Mouse (Mus musculus) stomach, postnatal 0 days (tissue): ENCODE data around the gene E130114P18Rik. TPM values are rescaled to one million over a fixed set of nuclear protein-coding genes. Genes with fewer than 3 reads are reported as not detected.

ENCODE experiments used
- ATAC-seq: fragments of 200-750 bp; cut with Nextera tagmentation; 2 replicates; pipeline ENCODE4 v1.8.0; 2017; ENCODE audit not compliant: low FRiP score, low TSS enrichment
- DNase-seq: peaks from one replicate; pipeline ENCODE4 v3.0.0-alpha.2; 2016; ENCODE audit warnings: low spot score
- H3K27ac ChIP-seq: fragments of 300-500 bp; sonication (generic); replicated peaks from 2 replicates; pipeline ENCODE4 v1.5.1; 2014; ENCODE audit warnings: mild to moderate bottlenecking, control low read depth
- H3K27me3 ChIP-seq: fragments of 300-500 bp; sonication (generic); 2 replicates; pipeline ENCODE4 v1.6.1; 2014; ENCODE audit warnings: low read length; ENCODE audit not compliant: control insufficient read depth, insufficient read depth
- H3K36me3 ChIP-seq: fragments of 300-500 bp; sonication (generic); 2 replicates; pipeline ENCODE4 v1.6.1; 2014; ENCODE audit warnings: low read length, mixed read lengths; ENCODE audit not compliant: control insufficient read depth, insufficient read depth
- H3K4me1 ChIP-seq: fragments of 300-500 bp; sonication (generic); replicated peaks from 2 replicates; pipeline ENCODE4 v1.6.1; 2014; ENCODE audit warnings: antibody characterized with exemption; ENCODE audit not compliant: control insufficient read depth, insufficient read depth
- H3K4me2 ChIP-seq: fragments of 300-500 bp; sonication (generic); replicated peaks from 2 replicates; pipeline ENCODE4 v1.6.1; 2014; ENCODE audit warnings: low read depth, mild to moderate bottlenecking, control low read depth, moderate library complexity
- H3K4me3 ChIP-seq: fragments of 300-500 bp; sonication (generic); 2 replicates; pipeline ENCODE4 v1.5.1; 2014; ENCODE audit warnings: low read depth, low read length, control low read depth
- H3K9ac ChIP-seq: fragments of 300-500 bp; sonication (generic); 2 replicates; pipeline ENCODE4 v1.6.1; 2014; ENCODE audit warnings: mild to moderate bottlenecking, low read length, control low read depth, mixed read lengths
- H3K9me3 ChIP-seq: fragments of 300-500 bp; sonication (generic); 2 replicates; pipeline ENCODE4 v1.6.1; 2016; ENCODE audit warnings: low read length; ENCODE audit not compliant: control insufficient read depth
- CTCF ChIP-seq: IDR thresholded peaks from 2 replicates; pipeline ENCODE4 v1.5.1; 2016; ENCODE audit warnings: antibody characterized with exemption, low read depth, mild to moderate bottlenecking, moderate library complexity
- EP300 ChIP-seq: optimal IDR thresholded peaks from 2 replicates; pipeline ENCODE3; 2016; ENCODE audit warnings: antibody characterized with exemption
- WGBS: fragments of 180-500 bp; shearing (Covaris S2); extraction: QIAGEN DNeasy Blood & Tissue Kit; methylation state at CpG from one replicate; pipeline ENCODE4 v1.1.7; 2014; 5-methylcytosine and 5-hydroxymethylcytosine counted together
- polyA plus RNA-seq: library from polyadenylated mRNA; unstranded; fragments of >200 nt; fragmentation: Nextera tagmentation; extraction: Ambion mirVana; gene quantifications from 2 replicates; pipeline ENCODE4 v1.2.1, GENCODE M21; 2015

Gene E130114P18Rik
- polyA plus RNA-seq, 1 experiment from 2014 or later: 1.2 TPM

DNA sequence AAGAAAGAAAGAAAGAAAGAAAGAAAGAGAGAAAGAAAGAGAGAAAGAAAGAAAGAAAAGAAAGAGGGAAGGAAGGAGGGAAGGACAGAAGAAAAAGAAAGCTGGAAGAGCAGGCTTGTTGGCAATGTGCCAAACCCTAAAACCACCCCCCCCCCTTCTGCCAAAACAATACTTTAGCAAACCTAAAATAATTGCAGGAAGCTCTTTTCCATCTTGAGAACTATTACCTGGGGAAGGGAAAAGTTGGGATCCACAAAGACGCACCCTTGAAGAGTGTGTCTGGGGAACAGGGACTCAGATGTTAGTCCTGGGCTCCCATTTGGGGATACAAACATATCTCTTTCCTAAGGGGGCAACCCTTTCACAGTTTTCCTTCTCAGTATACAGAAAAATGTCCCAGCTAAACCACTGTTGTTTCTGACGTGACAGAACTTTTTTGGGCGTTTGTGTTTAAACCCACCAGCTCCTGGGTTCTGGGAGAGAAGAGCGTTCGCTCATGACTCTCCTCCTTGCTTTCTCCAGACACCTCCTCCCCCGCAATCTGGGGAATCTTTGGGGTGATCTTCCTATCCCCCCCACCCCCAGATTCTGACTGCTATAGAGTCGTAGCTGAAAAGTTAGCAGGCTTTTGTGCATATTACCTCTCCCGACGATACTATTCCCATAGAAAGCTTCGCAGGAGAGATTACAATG, 1.3 kb downstream of the E130114P18Rik start:
- no peaks in the 10 kb centered on the region for H3K27me3 ChIP-seq
- peak overlapping the region; percentile 96 for H3K27ac ChIP-seq
- WGBS: 3% methylated on average over 10 of the region's 10 CpGs
- H3K36me3 ChIP-seq: no peaks in the 10 kb centered on the region
- H3K4me2 ChIP-seq: peak overlapping the region; percentile 88
- ATAC-seq (no peak), DNase-seq (no peak)
- H3K9ac ChIP-seq: peak overlapping the region; percentile 99
- H3K4me3 ChIP-seq: peak overlapping the region; percentile 96
- H3K4me1 ChIP-seq: 0 out of 2 replicates have a peak, but pooled peaks cover 4% of the 10 kb centered on the region
- TF ChIP-seq EP300 (no peak), CTCF (no peak)
- no peaks in the 10 kb centered on the region for H3K9me3 ChIP-seq

GRCm38 (mm10) chr4:97775494-97776265, 2.2 kb downstream of the E130114P18Rik start:
- no peak for DNase-seq
- Histone ChIP-seq H3K9ac (peak overlapping the region; percentile 99), H3K4me3 (peak overlapping the region; percentile 96), H3K4me2 (peak overlapping the region; percentile 88), H3K27ac (peak overlapping the region; percentile 96), H3K9me3 (no peaks in the 10 kb centered on the region), H3K27me3 (no peaks in the 10 kb centered on the region), H3K4me1 (0 out of 2 replicates have a peak, but pooled peaks cover 4% of the 10 kb centered on the region), H3K36me3 (no peaks in the 10 kb centered on the region)
- no peak for TF ChIP-seq EP300
- peak; percentile 45 for TF ChIP-seq CTCF
- ATAC-seq: no peak
- WGBS: 1% methylated on average over 20 of the region's 20 CpGs

DNA sequence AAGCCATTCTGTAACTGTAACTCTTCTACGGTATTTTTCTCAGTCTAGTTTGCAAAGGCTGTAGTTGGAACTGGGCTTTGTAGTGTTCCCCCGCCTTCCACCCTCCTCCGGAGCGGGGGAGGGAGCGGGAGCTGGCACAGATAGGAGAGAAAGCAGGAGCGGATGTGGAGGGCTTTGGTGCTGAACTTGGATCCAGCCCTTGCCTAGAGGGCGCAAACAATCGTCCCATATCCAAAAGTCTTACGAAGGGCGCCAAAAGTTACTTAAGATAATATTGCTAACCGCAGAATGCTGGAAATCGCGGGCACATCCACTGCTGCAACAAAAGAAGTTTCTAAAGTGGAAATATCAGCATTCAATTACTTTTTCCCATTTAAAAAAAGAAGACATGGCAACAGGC, 2.8 kb downstream of the E130114P18Rik start:
- Histone ChIP-seq H3K4me1 (0 out of 2 replicates have a peak, but pooled peaks cover 4% of the 10 kb centered on the region), H3K9ac (peak overlapping the region; percentile 35; the same call in 1 of the 2 replicates), H3K36me3 (no peaks in the 10 kb centered on the region), H3K9me3 (no peaks in the 10 kb centered on the region), H3K27me3 (no peaks in the 10 kb centered on the region), H3K27ac (peak overlapping the region; percentile 96), H3K4me2 (peak overlapping the region; percentile 88), H3K4me3 (peak overlapping the region; percentile 96)
- DNase-seq: peak; percentile 71
- no peak for TF ChIP-seq EP300
- TF ChIP-seq CTCF: peak; percentile 50
- 2% methylated on average over 13 of the region's 13 CpGs for WGBS
- no peak for ATAC-seq

DNA sequence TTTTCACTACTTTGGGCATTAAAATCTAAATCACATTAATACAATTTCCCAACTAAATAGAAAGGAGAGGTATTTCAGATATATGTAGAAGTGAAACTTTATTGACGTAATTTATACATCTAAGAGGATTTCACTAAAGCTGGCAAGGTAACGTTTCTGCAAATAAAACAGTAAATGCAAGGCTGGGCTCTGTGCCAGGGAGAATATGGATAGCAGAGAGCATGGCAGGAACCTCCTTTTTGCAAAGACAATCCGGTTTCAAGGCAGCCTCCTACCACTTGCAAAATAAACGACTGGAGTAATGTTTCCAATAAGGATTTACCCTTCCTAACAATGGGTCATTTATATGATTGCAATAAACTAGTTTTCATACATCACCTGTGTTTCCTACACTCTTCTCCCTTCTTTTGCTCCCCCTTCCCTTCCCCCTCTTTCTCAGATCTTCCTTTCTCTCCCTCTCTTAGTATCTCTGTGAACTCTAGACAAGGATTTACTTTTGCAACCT, 3.4 kb downstream of the E130114P18Rik start:
- H3K36me3 ChIP-seq: no peaks in the 10 kb centered on the region
- H3K9ac ChIP-seq: 0 out of 2 replicates have a peak overlapping the region, but pooled peaks have one; percentile 38
- ATAC-seq: no peak
- 8% methylated on average over 4 of the region's 4 CpGs for WGBS
- H3K27me3 ChIP-seq: no peaks in the 10 kb centered on the region
- H3K27ac ChIP-seq: peak overlapping the region; percentile 96
- 0 out of 2 replicates have a peak, but pooled peaks cover 4% of the 10 kb centered on the region for H3K4me1 ChIP-seq
- no peaks in the 10 kb centered on the region for H3K9me3 ChIP-seq
- peak overlapping the region; percentile 88 for H3K4me2 ChIP-seq
- H3K4me3 ChIP-seq: peak overlapping the region; percentile 96
- no peak for DNase-seq
- no peak for TF ChIP-seq CTCF
- TF ChIP-seq EP300: no peak

DNA sequence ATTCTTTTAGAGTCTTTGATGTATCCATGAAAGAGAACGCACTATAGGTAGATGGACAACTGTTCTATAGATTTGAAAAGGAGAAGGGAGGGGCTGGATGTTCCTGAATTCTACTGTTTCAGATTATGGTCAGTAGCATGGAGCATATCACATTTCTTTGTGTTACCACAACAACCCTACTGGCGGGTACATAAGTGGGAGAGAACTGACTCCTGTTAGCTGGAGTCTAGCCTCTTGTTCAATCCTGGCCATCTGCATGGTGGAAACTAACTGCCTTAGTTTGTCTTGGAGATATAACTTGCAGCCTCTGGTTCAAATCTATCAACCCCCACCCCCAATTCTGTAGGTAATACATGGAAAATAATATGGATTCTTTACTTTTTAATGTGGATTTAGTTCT, 4.1 kb downstream of the E130114P18Rik start:
- ATAC-seq: no peak
- Histone ChIP-seq H3K9me3 (no peaks in the 10 kb centered on the region), H3K4me1 (0 out of 2 replicates have a peak, but pooled peaks cover 4% of the 10 kb centered on the region), H3K9ac (no peak overlapping the region), H3K27me3 (no peaks in the 10 kb centered on the region), H3K4me3 (peak overlapping the region; percentile 46), H3K36me3 (no peaks in the 10 kb centered on the region), H3K27ac (peak overlapping the region; percentile 95), H3K4me2 (peak overlapping the region; percentile 52)
- 60% methylated on average over 2 of the region's 2 CpGs for WGBS
- DNase-seq: no peak
- TF ChIP-seq EP300: no peak
- no peak for TF ChIP-seq CTCF
